Mouse (Mus musculus): ENCODE data around the gene Lmo3.

DNA sequence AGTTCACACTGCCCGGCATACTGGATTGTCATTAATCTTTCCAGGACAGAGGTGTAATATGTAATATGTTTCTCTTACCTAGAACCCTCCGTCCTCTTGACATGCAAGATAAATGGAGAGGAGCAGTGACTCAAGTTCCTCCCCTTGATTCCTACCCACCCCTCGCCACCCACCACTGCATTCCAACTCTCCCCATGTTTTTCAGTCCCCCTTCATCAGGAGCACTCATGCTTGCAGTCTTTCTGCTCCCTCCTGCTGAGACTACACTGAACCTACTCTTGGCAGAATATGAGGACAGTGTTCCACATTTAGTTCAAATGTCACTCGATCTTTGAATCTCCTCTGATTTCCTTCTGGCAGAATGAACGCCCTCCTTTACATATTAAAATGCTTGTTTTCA is 190.7 kb downstream of the Lmo3 start:
- no peak for TF ChIP-seq USF1 (IDR thresholded peaks at IDR 0.05; ENCODE audit: low read depth, low read length)
- no peak for TF ChIP-seq TAL1 (IDR thresholded peaks at IDR 0.05; ENCODE audit: low read length)
- TF ChIP-seq HCFC1 (IDR thresholded peaks at IDR 0.05; ENCODE audit: low read depth, low read length): no peak
- no peak for TF ChIP-seq POLR2A (IDR thresholded peaks at IDR 0.05; ENCODE audit: control insufficient read depth in 1 of 2, insufficient read depth in 1 of 2, low read depth in 1 of 2, low read length in 2 of 2, poor library complexity in 1 of 2)
- TF ChIP-seq JUND (IDR thresholded peaks at IDR 0.05; ENCODE audit: low read depth, low read length): no peak
- no peak for TF ChIP-seq TCF12 (IDR thresholded peaks at IDR 0.05; ENCODE audit: low read depth, low read length)
- TF ChIP-seq EP300 (IDR thresholded peaks at IDR 0.05; ENCODE audit: low read depth in 1 of 2, low read length in 2 of 2): no peak
- TF ChIP-seq TBP (IDR thresholded peaks at IDR 0.05; ENCODE audit: low read depth, low read length): no peak
- TF ChIP-seq CTCF (IDR thresholded peaks at IDR 0.05 in 2 of 3, conservative IDR thresholded peaks at IDR 0.05 in 1 of 3; ENCODE audit: control insufficient read depth in 1 of 3, insufficient read depth in 1 of 3, low read depth in 2 of 3, low read length in 3 of 3, poor library complexity in 1 of 3, severe bottlenecking in 1 of 3): no peak
- no peak for TF ChIP-seq CHD2 (IDR thresholded peaks at IDR 0.05; ENCODE audit: low read length)
- no peak for TF ChIP-seq RCOR1 (IDR thresholded peaks at IDR 0.05; ENCODE audit: low read depth, low read length)

Data from MEL (cell line).